Mouse (Mus musculus): Measurements from ENCODE around the gene Mical2. TPM values are rescaled to one million over a fixed set of nuclear protein-coding genes. Genes with fewer than 3 reads are reported as not detected.

Mical2 gene
- total RNA-seq, 2 experiments from 2014 or later, result 0.46 to 0.52 TPM

GRCm38 (mm10) chr7:112208323-112209167 lies 17.1 kb upstream of the Mical2 start:
- ATAC-seq (replicated peaks; ENCODE audit: poor library complexity), result no peak

DNA sequence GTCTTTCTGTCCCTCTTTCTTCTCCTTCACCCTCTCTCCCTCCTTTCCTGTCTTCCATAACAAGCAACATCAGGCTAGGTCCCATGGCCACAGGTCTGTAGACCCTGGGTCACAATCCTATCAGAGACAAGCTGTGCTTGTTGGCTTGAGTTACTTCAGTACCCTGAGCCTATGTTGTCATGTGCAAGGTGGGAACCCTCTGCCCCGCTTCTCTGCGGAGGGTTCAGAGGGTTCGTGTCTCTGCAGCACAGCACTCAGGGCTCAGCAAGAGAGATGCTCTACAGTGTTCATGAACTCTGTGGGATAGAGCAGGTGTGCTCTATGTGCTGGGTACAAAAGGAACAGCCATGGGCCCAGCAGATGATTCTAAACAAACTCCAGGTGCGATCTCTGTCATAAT lies 16.0 kb upstream of the Mical2 start:
- no peak for ATAC-seq (replicated peaks; ENCODE audit: poor library complexity)

GRCm38 (mm10) chr7:112212921-112213721 lies 12.5 kb upstream of the Mical2 start:
- ATAC-seq (replicated peaks; ENCODE audit: poor library complexity), result peak; percentile 30

GRCm38 (mm10) chr7:112215871-112216270 lies 9.8 kb upstream of the Mical2 start:
- no peak for ATAC-seq (replicated peaks; ENCODE audit: poor library complexity)

DNA sequence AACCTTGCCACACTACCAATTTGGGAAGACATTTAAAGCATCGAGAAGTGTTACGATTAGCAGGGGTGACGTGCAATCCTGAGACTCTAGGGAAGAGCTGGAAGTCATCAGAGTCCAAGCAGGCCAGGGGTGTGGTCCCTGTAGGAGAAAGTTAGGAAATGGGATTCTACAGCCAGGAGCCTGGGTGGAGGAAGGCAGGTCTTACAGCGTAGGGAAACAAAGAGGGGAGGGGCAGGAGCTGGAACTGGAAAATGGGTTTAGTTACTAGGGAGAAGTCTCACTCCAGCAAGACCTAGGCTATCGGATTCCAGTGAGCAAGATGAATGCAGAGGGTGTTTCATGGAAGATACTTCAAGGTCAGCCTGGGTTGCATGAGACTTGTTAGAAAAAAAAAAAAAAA lies 8.9 kb upstream of the Mical2 start:
- ATAC-seq (replicated peaks; ENCODE audit: poor library complexity), result no peak

DNA sequence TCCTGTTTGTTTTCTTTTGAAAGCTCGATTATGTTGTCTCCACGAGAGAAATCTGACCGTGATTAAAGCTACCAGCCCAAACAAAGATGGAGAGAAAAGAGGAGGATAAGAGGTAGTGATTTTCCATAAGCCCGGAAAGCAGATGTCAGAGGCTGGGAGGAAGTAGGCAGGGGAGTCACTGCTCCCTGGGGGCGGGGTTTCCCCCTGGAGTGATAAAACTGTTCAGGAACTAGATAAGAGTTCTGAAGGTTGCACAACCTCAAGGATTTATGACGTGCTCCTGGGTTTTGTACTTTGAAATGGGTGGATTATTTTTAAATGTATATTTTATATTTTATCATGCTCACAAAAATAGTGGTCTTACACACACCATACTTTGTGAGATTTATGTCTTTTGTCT lies 8.4 kb upstream of the Mical2 start:
- ATAC-seq (replicated peaks; ENCODE audit: poor library complexity), result peak; percentile 57

GRCm38 (mm10) chr7:112222733-112223524 lies 2.7 kb upstream of the Mical2 start:
- no peak for ATAC-seq (replicated peaks; ENCODE audit: poor library complexity)

- ATAC-seq (replicated peaks; ENCODE audit: poor library complexity), result no peak
These were observed 802 bp upstream of the Mical2 start for GRCm38 (mm10) chr7:112224854-112225253.

DNA sequence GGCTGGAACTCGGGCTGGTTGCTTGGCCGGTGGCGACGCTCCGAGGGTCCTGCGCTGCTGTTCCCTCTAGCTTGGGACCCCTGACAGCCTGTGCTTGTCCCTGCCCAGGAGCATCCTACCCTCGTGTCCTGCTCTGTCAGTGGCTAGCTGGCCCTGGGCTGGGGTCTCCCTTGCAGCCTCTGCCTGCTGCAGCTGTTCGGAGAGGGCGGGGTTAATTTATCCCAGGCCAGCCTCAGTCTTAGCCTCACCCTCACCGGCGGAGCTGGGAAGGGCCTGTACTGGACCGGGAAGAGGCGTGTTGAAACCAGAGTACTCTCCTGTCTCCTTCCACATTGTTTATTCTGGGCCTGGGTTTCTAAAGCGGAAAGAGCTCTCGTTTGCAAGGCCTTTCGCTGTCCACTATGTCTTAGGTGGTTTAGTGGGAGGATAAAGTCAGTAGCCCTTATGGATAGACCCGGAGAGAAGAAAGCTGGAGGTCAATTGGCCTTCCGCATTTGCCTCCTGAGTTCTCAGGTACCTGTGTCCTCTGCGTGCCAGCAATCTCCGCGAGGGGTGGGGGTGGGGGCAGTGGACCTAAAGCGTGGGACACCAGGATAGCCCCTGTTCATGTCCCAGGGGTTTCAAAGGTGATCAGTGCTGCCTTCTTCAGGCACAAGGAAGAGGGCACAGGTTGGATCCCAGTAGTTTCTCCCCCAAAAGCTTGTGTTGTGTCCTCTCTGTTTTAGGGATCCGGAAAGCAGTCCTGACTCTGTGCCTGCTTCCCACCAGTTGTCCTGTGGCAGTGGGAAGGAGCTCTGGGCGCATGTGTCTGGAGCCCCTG lies 1.0 kb downstream of the Mical2 start:
- ATAC-seq (replicated peaks; ENCODE audit: poor library complexity), result no peak

GRCm38 (mm10) chr7:112227266-112227562 lies 1.6 kb downstream of the Mical2 start:
- ATAC-seq (replicated peaks; ENCODE audit: poor library complexity), result no peak

GRCm38 (mm10) chr7:112228827-112229498 lies 3.3 kb downstream of the Mical2 start:
- ATAC-seq (replicated peaks; ENCODE audit: poor library complexity), result no peak

DNA sequence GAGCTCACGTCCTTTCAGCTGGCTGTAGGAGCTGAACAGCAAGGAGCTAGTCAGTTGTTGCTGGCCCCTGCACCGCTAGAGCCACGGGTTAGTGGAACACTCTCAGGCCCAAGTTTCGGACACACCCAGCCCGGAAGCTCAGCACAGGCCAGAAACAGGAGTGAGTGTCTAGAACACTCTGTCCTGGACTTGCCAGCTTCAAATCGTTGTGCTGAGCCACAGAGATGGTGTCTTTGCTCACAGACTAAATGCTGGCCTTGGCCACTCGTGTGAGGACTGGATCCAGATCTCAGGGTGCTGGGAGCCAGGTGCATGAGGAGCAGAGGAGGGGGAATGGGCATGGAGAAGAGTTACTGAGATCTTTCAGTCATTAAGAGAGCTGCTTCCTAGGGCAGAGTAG lies 6.1 kb downstream of the Mical2 start:
- ATAC-seq (replicated peaks; ENCODE audit: poor library complexity), result no peak

DNA sequence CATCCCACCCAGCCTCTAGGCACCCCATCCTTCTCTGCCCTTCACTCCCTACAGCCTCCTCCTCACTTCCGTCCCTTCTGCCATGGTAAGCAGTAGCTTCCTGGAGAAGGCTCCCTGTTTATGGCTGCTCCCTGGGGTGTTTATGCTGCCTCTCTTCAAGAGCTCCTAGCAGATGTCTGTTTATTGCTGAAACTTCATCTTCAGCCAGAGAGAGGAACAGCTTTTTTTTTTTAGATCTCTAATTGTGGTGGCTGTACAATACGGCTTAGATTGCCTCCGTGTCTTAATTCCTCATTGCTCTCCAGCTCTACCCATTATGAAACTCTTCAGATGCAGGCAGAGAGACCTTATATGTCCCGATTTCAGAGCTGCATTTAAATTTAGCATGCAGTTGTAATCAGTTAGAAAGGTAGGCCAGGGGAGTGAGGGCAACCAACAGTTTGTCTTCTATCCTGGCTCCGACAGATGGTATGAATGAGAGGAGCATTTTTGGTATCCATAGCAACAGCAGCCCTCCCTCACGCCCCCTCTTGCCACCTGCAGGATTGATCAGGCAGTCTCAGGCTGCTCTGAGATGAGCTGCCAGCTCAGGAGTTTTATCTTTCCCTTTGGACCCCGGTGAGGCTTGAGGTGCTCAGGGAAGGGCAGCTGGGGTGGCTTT lies 7.8 kb downstream of the Mical2 start:
- no peak for ATAC-seq (replicated peaks; ENCODE audit: poor library complexity)

DNA sequence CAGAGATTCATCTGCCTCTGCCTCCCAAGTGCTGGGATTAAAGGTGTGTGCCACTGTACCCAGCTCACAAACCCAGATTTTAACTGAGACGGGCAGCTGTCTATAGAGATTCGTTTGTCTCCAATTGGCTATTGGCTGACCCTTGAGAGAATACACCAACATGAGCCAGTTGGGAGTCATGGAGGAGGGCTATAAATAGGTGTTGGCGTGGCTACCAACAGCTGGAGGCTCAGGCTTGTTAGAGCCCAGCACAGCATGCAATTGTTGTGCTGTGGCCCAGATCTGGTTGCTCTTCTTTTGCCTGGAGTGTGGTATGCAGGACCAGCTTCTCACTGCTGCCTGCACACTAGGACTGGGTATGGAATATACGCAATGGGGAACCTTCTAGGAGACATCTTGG lies 8.8 kb downstream of the Mical2 start:
- ATAC-seq (replicated peaks; ENCODE audit: poor library complexity), result no peak

DNA sequence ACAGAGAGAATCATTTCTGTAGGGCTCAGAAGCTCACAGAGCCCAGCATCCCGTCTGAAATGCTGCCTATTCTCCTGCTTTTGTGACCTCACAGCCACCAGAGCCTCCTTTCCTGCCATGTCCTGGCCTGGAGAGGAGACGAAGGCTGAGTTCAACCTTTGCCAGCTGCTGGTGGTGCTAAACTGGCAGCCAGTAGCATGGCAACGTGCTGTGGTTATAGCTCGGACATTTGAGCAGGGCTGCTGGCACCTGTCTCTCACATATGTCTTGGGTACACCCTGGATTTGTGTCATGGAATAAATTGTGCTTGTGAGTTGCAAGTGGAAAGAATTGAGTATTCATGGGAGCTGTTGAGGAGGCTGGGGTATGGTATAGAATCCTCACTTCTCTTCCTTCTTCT lies 9.8 kb downstream of the Mical2 start:
- ATAC-seq (replicated peaks; ENCODE audit: poor library complexity), result no peak

- no peak for ATAC-seq (replicated peaks; ENCODE audit: poor library complexity)
These were observed 11.6 kb downstream of the Mical2 start for GRCm38 (mm10) chr7:112237211-112237610.

DNA sequence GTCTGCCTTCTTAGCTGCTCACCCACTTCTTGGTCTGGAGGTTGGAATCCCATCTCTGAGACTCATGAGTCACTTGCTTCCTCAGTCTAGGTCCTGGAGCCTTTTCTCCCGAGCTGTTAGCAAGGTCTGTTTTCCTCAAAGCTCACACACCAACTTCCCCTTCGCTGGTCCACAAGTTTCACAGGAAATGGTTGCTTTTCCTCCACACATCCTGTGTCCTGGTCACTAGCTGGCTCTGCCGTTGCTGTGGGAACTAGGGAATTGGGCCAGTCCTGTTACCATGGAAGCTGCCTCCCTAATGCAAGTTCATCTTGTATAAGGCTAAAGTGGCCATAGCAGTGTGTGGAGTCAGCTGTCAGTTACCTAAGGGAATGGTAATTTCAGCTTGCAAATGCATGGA lies 12.2 kb downstream of the Mical2 start:
- peak; percentile 51 for ATAC-seq (replicated peaks; ENCODE audit: poor library complexity)

DNA sequence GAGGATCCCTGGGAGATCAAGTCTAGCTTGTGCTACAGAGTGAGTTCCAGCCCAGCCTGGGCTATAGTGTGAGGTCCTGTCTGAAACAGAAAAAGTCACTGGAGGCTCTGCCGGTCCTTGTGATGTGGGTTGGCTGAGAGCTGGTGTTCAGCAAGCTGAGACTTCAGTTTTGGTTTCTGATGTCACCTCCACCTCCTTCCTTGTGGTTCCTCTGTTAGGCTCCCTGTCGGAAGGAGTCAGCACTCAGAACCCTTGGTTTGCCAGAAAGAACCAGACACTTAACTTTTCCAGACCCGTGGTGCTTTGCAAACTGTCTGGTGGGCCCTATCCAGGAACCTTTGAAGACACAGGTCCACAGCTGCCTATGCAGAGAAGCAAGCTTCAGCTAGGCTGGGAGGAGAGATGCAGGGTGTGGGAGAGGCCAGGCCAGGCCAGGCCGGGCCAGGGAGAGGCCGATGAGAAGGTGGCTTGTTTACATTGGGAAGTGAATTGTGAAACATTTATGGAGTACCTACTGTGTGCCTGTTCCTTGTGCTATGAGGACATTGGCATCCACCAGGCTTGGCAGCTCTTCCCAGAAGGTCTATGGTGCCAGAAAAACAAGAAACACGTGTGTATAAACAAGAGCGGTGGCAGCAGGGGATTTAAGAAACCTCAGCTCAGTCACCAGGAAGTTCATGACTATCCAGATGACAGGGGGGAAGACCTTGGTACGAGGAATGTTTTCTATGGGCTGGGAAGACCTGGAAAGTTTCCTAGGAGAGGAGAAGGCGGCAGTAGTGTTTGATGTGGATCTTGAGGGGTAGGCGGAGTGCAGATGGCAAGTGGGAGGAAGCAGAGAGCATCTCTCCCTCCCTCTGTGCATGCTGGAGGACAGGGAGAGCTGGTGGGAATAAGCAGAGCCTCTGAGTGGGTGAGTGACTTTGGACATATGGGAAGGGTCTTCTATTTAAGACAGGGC lies 13.4 kb downstream of the Mical2 start:
- ATAC-seq (replicated peaks; ENCODE audit: poor library complexity), result no peak

Measured in megakaryocyte progenitor cell, adult 5-6 weeks (primary cell).